Mouse (Mus musculus) kidney, adult 2 months (tissue): Measurements from ENCODE around the gene Ubr1.
"Not testable (repeated sequence)": the region's sequence is repeated elsewhere in the genome, so short reads cannot be mapped to it uniquely, and the experiment has no call there.

ENCODE experiments used
- CTCF ChIP-seq: fragments of 200-500 bp; conservative IDR thresholded peaks from 2 replicates; pipeline ENCODE4 v1.5.1; 2011; ENCODE audit warnings: low read depth, mild to moderate bottlenecking, control low read depth, low read length, moderate library complexity, mixed read lengths; ENCODE audit not compliant: insufficient read depth, insufficient read length
- POLR2A ChIP-seq: fragments of 200-500 bp; IDR thresholded peaks from one replicate; pipeline ENCODE4 v1.6.1; 2011; ENCODE audit warnings: low read depth, low read length, control low read depth

DNA sequence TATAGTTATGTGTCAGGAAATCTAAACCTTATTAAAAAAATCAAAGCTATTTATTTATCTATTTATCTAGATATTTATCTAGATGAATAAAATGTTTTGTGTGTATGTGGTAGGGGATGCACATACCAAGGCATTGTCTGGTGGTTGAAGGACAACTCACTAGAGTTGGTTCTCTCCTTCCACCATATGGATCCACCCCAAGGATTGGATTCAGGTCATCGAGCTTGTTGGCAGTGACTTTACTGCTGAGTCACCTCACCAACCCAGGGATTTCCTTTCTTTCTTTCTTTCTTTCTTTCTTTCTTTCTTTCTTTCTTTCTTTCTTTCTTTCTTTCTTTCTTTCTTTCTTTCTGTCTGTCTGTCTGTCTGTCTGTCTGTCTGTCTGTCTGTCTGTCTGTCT lies 26.1 kb upstream of the Ubr1 start:
- TF ChIP-seq CTCF, POLR2A: not testable (repeated sequence)
